Mouse (Mus musculus) right cerebral cortex, postnatal 14 days (tissue): ENCODE results near the gene Brd9.

ENCODE experiments used
- DNase-seq: peaks from one replicate; pipeline ENCODE4 v3.0.0; 2022

The Brd9 gene

DNA sequence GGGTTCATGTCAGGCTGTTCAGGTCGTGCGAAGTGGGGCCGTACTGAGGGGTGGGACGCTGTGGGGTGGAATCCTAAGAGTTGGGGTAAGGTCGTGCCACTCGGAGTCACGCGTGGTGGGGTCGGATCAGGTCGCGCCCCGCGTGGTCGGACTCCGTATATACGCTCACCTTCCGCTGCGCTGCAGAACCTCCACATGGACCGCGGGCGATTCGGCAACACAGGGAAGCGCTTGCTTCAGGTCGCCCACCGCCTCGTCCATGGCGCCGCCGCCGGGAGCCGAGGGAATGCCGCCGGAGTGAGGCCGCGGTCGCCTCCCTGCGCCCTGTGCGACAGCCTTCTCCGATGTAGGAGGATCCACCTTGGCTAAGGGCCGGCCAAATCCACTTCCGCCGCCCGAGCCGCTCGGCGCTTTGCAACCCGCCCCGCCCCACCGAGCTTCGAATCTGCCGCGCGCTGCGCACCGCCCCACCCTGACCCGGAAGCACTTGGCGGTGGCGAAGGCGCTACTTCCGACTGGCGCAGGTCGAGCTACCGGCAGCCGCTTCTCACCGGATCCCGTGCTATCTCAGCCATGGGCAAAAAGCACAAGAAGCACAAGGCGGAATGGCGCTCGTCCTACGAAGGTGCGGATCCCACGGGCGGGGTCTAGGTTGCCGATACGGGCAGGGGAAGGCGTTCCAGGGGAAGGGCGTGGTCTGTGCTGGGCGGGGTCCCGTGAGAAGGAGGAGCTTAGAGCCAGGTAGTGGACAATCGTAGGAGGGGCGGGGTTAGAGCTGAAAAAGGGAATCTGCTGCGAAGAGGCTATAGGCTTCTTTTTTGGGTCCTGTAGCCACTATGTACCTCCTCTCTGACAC is at the start of gene Brd9, which contains the start of gene Trip13:
TSS of gene Brd9 (plus strand) at position 491 of the 856 bp plus-strand sequence.
TSS of gene Trip13 (minus strand) at position 464 of the 856 bp plus-strand sequence.
- peak; percentile 92 for DNase-seq

DNA sequence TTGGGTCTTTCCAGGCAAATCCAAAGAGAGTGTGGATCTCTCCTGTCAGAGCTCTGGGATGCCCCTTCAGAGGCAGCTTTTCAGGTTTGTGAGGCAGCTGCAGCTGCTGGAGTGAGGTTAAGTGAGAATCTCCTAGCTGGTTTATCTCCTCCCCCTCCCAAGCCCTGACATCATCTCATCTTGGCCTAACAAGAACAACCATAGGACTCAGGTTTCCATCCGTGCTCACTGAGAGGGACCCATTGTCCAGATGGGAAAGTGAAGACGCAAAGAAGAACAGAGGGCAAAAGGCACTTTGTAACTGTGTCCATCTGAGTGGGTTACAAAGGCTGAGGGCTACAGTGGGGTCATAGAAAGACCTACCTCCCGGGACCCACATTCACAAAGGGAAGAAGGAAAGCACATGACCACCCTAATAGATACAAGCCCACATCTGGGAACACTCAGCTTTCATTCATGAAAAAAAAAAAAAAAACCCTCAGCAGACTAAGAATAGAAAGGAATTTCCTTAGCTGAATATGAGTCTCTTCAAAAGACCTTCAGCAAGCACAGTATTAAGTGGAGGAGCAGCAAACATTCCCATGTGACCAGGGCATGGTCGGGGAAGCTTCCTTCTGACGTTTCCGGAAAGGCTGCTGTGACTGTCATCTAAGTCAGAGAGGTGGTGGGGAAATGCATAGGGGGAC is 45.0 kb upstream of the Brd9 start:
- DNase-seq, result no peak

DNA sequence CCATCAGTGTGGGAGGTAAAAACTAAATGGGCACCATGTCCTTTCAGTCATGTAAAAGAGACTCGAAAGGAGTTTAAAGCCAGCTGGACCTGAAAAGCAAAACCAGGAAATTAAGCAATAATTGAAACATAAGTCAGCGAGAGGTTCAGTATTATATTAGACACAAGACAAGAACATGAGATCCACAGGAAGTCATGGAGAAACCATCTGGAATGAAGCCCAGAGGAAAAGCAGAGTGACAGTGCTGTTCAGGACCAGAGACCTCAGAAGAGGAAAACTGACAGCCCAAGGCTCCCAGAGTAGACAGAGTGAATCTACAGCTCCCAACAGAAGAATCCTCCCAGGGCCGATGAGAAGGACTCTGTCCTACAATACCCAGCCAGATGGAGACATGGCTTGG is 40.0 kb upstream of the Brd9 start:
- no peak for DNase-seq

DNA sequence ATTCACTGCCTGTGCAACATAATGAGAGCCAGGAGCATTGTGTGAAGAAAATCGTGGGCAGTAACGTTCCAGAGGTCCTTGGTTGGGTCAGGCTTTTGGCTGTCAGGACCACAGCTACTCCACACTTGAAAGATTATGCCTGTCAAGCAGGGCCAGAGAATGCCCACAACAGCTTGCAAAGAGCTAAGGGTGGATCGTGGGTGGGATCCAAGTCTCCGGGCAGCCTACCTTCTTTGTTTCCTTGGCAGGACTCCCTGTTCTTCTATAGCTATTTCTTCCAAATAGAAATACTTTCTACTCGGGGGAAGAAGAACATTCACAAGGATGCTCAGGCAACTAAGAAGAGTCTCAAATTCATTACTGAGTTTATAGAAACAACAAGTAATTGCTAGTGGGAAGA is 30.5 kb upstream of the Brd9 start:
- no peak for DNase-seq

DNA sequence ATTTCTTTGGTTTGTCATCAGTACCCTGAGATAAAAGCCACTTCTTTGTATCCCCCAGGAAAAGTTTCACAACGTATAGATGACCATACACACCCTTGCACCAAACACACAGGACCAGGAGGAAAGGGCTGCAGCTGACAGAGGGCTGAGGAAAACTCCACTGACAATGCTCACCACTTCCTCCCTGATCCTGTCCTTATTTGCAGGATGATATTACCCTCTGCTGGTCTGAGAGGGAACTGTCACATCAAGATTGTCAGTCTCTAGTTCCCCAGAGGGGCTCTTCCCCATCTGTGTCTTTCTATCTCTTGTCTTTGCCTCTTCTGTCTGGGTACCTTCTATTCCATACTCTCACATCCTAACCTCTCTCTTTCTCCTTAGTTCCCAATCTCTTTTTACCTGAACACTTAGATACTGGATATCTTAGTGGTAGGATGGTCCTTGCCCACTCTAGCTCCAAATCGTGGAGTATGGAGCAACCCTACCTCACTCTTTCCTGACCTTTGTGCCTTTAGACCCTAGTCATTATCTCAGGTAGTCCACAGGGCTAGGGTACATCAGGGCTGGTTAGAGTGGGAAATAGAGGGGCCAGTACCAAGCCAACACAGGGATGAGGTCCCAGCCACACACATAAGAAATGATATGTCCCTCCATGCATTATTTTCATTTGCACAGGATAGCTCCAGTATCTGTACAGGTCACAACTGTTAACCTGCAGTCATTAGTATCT is 29.8 kb upstream of the Brd9 start:
- peak; percentile 36 for DNase-seq

DNA sequence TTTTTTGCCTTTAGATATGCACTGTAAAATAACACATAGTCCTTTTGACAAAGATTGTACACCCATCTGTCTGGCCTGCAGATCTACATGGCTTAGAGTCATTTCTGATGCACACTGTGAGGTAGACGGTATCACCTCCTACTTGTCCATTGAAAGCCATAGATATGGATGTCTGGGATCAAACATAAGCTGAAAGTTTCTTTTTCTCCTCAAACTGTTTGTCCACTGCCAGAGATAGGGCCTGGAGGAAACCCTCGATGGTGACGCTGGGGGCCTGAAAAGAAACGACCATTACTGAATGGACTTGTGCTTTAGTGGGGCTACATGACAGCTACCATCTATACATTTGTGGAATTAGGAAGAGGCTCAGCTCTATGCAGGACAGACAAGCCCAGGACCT is 24.5 kb upstream of the Brd9 start:
- no peak for DNase-seq

DNA sequence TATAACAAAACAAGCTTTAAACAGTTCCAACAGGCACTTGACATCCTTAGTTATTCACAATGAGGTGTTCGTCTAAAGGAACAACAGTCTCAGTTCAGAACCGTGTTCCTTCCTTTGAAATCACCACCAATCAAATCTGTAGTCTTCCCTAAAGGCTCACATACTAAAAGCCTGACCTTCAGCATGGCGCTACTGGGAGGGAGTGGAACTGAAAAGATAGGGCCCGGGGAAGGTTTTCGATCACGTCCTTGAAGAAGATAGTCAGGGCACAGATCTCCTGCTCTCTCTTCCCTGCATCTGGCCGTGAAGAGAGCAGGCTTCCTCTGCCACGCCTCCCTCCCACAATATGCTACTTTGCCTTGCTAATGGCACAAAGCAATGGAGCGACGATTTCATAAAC is 5.4 kb upstream of the Brd9 start:
- no peak for DNase-seq

DNA sequence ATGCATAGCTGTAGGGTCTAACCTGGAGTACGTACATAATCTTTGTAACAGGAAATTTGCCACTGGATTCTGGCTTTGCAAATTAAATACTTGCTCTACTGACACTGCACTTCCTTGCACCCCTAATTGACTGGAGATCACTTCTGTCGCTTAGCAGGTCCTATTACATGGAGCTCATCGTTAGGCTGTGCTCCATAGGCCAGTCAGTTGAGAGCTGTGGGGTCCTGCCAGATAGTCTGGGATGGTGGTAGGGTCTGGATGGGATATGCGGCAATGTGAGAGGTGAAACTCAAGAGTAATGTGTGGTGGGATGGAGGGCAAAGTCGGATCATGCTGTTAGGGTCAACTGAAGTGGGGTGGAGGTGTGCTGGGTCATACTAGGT is 682 bp upstream of the Brd9 start:
- no peak for DNase-seq

DNA sequence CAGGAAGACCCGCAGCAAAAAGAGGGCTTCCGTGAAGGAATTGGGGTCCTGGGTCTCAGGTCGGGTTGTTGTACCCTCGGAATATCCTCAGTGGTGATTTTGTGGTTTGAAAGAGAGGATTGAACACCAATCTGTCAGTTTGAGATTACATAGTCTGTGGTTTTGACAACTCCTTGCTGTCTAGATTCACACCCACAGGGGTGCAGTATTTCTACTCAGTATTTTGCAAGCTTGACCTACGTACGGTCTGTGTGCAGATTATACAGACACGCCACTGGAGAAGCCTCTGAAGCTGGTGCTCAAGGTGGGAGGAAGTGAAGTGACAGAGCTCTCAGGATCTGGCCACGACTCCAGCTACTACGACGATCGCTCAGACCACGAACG is 558 bp downstream of the Brd9 start:
- no peak for DNase-seq

DNA sequence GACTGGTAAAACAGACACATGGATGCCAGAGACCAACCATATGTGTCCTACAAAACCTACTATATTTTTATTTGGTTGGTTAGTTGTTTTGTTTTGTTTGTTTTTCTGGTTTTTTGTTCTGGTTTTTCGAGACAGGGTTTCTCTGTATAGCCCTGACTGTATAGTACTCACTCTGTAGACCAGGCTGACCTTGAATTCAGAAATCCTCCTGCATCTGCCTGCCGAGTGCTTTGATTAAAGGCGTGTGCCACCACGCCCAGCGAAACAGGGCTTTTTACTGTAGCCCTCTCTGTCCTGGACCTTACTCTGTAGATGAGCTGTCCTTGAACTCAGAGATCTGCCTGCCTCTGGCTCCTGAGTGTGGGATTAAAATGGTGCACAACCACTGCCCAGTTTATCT is 1.5 kb downstream of the Brd9 start:
- no peak for DNase-seq

DNA sequence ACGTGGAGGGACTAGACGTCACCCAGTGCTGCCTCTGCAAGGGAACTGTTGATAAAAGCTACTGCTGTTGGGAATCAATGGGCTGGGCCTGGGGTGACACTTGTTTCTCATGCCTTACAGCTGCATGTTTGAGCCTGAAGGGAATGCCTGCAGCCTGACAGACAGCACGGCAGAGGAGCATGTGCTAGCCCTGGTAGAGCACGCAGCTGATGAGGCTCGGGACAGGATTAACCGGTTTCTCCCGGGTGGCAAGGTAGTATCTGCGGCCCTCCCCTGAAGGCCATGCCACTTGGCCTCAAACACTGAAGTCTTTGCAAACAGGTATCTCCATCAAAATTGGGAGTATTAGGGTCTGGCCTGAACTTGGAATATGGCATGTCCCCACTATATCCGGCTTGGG is 7.0 kb downstream of the Brd9 start:
- DNase-seq, result no peak

DNA sequence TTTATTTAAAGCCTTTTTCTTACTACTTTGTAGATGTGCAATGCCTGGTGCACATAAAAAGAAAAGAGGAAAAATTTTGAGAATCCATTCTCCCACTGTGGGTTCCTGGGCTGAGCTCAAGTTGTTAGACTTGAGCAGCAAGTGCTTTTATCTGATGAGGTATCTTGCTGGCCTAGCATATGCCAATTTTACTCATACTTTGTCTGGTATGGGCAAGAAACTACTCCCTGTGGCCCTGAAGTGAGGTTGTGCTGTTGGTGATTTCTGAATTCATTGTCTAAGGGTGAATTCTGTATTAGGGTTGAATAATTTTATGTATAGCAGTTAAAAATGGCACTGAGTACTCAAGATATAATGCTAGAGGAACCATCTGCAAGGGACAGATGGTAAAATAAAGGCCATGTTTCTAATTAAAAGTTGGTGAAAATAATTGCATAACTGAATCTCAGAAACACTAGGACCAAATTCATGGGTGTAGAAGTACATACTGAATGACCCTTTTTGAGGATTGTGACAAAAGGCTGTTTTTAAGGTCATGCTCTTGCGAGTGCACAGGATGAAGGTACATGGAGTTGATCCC is 16.0 kb downstream of the Brd9 start:
- DNase-seq, result no peak

DNA sequence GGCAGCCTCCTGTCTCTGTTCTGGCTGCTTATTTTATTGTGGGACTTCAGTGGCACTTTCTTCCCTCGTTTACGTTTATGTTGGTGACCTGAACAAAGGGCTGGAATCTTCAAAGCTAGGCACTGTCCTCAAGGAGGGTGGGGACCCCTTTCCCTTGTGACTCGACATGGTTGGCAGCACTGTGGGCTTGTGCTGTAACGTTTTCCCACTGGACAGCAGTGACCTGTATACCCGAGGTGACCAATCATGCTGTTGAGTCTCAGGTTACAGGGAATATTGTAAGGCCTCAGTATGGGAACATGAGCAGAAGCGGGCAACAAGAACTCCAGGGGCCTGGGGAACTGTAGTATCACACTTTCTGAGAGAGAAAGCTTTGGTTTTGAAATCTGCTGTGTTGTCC is 17.1 kb downstream of the Brd9 start:
- no peak for DNase-seq

DNA sequence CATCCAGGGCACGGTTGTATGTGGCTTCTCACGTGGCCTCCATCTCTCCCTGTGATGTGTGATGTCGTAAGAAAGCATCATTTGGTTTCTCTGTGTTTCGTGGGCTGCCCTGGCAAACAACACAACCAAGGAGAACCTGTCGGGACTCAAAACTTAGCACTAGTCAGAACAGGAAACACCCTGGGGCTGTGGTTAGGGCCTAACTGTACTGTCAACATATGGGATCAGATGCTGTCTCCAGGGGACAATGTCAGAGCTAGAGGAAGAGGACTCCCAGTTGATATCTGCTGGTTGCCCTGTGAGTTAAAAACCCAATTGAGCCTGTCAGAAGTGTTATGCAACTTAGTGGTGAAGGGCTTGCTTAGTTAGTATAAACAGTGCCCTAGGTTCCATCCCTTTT is 17.9 kb downstream of the Brd9 start:
- DNase-seq, result no peak

DNA sequence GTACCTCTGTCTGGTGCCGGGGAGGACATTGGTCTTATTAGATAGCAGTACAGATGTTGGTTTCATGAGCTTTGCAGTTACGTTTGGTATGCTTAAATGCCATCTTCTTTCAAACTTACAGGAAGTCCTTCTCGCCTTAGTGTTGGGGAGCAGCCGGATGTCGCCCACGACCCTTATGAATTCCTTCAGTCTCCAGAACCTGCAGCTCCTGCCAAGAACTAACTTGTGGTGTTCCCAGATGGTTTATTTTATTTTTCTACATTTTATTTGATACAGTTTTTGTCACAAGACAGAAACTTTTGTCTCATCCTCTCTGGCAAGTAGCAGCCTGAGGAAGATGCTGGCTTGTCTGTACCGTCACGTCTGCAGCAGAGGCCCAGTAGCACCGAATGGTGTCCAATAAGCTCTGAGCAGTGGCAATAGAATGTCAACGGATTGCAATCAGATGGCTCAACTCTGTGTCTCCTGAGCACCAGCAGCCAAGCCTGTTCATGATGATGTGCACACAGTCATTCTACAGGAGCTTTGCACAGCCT is 22.6 kb downstream of the Brd9 start:
- DNase-seq, result no peak

DNA sequence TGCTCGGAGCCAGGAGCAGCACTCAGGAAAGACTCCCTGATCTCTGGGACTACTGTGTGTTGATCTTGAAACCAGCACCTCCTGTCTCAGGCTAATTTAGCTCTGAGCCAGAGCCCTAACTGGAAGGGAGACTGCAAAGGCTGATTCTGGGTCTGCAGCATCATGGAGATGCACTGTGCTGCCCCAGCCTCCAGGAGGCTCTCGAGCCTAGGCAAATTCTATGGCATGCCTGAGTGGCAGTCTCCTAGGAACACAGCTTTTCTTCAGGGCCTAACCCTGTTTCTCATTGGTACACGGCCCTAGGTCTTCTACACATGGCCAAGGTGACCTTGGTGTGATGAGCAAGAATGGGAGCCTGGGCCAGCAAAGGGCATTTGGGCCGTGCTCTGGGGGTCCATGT is 23.6 kb downstream of the Brd9 start:
- DNase-seq, result no peak

DNA sequence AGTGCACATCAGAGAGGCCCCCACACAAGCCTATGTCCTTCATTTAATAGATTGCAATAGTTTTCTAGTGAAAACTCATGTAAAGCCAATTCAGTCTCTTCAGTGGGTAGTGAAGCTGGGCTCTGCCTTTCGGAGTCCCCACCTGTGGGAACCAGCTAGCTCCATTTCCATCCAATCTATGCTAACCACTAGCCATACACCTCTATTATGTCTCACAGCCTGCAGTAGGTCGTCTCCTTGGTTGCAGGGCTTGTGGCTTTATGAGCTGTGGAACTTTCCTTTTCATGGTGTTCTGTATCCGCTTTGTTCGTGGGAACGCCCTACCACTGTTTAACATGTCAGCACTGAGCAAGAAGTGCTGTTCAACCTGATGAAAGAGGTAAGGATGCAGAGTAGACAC is 25.9 kb downstream of the Brd9 start, which contains the start of gene Zdhhc11:
TSS of gene Zdhhc11 (plus strand) at position 301 of the 400 bp plus-strand sequence.
- no peak for DNase-seq

DNA sequence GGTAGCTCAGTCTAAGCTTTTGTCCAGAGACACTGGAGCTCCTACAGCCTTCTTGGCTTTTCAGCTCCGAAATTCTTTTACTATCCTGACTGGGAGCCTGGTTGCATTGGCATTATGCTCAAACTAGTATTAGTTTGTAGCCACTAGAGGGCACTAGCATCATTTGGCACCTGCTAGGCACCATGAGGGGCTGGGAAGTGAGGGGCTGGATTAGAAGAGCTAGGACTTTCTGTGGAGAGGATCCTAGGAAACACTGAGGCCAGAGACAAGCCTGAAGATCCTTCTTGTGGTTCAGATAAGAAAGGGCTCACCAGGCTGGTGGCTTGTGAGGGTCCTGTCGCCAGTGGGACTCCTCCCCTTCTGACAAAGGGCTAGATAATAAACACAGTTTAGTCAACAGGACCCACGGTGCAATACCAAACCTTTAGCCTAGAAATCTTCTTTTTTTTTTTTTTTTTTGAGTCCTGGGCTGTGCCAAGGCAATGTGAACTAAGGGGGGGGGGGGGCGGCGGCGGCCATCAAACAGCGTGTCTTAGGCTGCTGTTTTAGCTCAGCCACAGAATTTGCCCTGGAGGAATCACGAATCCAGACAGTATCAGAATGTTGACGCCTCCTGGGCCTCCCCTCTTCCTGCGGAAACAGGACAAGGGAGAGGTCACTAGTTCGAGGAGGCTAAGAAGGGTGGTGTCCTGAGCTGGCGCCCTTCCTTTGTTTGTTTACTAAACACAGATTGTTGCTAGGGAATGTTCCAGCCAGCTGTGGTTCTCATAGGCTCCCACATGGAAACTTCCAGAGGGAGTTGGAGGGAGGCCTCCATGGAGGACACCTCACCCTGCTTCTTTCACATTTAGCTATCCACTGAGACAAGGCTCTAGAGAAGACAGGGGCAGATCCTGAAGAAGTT is 33.2 kb downstream of the Brd9 start:
- peak; percentile 40 for DNase-seq

DNA sequence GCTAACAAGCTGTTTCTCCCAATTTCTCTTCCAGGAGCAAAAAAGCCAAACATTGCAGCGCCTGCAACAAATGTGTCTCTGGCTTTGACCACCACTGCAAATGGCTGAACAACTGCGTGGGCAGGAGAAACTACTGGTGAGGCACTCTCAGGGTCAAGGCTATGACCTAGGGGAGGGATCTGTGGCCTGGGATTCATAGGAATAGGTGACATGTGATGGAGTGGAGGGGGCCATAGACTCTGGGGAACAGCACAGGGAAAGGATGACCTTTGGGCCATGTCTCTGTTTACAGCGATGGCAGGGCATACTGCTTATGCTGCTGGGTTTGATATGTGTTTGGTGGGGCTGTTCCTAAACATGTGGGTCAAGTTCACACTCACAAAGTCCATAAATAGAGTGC is 36.9 kb downstream of the Brd9 start:
- DNase-seq, result no peak

DNA sequence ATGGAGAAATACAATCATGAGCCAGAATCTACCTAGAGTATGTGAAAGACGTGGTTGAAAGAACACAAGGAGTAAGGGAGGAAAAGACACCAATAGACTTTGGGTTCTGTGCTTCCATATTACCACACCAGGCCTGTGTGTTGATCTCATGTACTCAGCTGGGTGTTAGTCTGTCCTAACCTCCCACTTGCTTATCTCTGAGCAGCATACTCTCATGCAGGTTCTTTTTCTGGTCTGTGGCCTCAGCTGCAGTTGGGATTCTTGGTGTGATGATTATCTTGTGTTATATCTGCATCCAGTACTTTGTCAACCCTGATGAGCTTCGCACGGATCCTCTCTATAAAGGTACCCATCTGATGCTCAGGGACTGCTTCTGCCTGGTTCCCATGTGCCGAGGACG is 39.3 kb downstream of the Brd9 start:
- DNase-seq, result no peak

DNA sequence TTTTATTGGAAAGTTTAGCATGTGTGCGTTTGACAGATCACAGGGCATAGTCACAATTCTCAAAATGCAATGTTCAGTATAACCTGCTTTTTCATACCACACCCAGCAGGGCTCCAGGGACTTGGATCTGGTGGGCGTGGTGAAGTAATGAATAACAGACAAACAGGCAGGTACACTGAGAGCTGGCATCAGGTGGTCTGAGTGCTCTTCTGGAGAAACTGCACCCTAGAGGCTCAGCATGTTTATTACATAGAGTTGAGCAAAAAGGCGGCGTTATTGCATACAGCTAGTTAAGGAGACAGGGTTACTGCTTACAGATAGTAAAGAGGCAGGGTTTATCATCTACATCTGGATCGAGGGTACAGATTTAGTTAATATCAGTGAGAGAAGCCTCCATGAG is 52.7 kb downstream of the Brd9 start:
- no peak for DNase-seq

DNA sequence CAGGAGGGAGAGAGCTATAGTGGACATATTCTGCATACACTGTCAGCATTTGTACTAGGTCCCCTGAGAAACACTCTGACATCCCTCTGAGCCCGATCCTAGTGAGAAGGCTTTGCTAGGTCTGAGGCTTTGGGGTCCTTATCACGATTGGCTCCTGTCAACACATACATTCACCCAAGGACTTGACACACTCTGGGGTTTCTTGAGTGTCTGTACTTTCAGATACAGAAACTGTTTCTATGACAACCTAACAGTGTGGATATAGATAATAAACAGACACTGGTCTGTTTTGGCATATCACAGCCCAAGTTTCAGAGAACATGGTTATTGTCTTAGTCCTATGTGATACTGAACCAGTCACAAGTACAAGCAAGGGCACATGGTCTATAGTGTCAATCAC is 53.1 kb downstream of the Brd9 start:
- DNase-seq, result no peak
